In genomic region chr9:70503626-70504041, GRCm38 (mm10) we compare ENCODE assay signal across 7 mouse cellular contexts. TPM values are rescaled to one million over a fixed set of nuclear protein-coding genes. Genes with fewer than 3 reads are reported as not detected.
DNase-seq lines count a peak whose midpoint lies in the region; ATAC-seq lines count a peak whose summit lies in the region.

Gene Rnf111 (minus strand): TSS chr9:70503725.

- peak within 1 kb of the TSS; percentile 73 for H3K4me3 ChIP-seq in intestine, embryonic 16.5 days (ENCODE audit: low read length)
- H3K4me3 ChIP-seq in midbrain, embryonic 11.5 days (ENCODE audit: low read depth, low read length), result peak within 1 kb of the TSS; percentile 92

- no peaks in the 10 kb centered on the region for H3K36me3 ChIP-seq in intestine, embryonic 16.5 days (ENCODE audit: control insufficient read depth, insufficient read depth, low read length)
- no peaks in the 10 kb centered on the region for H3K36me3 ChIP-seq in midbrain, embryonic 11.5 days (ENCODE audit: control insufficient read depth, insufficient read depth, low read length)

- H3K27ac ChIP-seq in intestine, embryonic 16.5 days (ENCODE audit: low read length), result peak within 1 kb of the TSS; percentile 99
- H3K27ac ChIP-seq in midbrain, embryonic 11.5 days (ENCODE audit: low read depth, low read length), result peak within 1 kb of the TSS; percentile 98

- peak within 1 kb of the TSS; percentile 97 for H3K9ac ChIP-seq in intestine, embryonic 16.5 days (ENCODE audit: low read depth, low read length)
- H3K9ac ChIP-seq in midbrain, embryonic 11.5 days (ENCODE audit: low read length), result peak within 1 kb of the TSS; percentile 98

- under 1% methylated on average over 45 of the region's 45 CpGs for WGBS in intestine, embryonic 16.5 days
- under 1% methylated on average over 36 of the region's 45 CpGs for WGBS in midbrain, embryonic 11.5 days

- no peaks in the 10 kb centered on the region for H3K9me3 ChIP-seq in intestine, embryonic 16.5 days (ENCODE audit: control insufficient read depth, low read length)
- no peaks in the 10 kb centered on the region for H3K9me3 ChIP-seq in midbrain, embryonic 11.5 days (ENCODE audit: control insufficient read depth, low read length)

- DNase-seq in adrenal gland, adult 8-10 months, result peak; percentile 96
- peak; percentile 95 for DNase-seq in embryo, embryonic 9.5 days (ENCODE audit: extremely low spot score)
- DNase-seq in gastrocnemius, postnatal 4 days (ENCODE audit: low spot score in 2 of 2), result peak; percentile 97
- peak; percentile 97 to 98 for DNase-seq in left cerebral cortex, postnatal 36 days (ENCODE audit: low spot score in 2 of 2)
- DNase-seq in midbrain, embryonic 11.5 days (ENCODE audit: low spot score, missing footprints), result peak; percentile 99
- peak; percentile 98 for DNase-seq in skeletal muscle tissue, adult 2 months (ENCODE audit: low read depth, low spot score)

- intact Hi-C loops in left cerebral cortex, postnatal 36 days (cut with DNase I), result loop anchor here (1.0 to 2.0 kb wide), 2 partner anchors 39 to 153 kb away; partner anchors contain the start of genes Gm10642, Mindy2 and Sltm

- H3K4me2 ChIP-seq in intestine, embryonic 16.5 days (ENCODE audit: low read depth, low read length), result peak within 1 kb of the TSS; percentile 57
- peak within 1 kb of the TSS; percentile 63 for H3K4me2 ChIP-seq in midbrain, embryonic 11.5 days

- peaks cover 3% of the 10 kb centered on the region; the same call in 1 of the 2 replicates for H3K4me1 ChIP-seq in intestine, embryonic 16.5 days (ENCODE audit: control insufficient read depth, insufficient read depth, low read length)
- H3K4me1 ChIP-seq in midbrain, embryonic 11.5 days (ENCODE audit: control insufficient read depth, insufficient read depth, low read length), result peaks cover 5% of the 10 kb centered on the region

- no peaks in the 10 kb centered on the region for H3K27me3 ChIP-seq in intestine, embryonic 16.5 days (replicated peaks; ENCODE audit: control insufficient read depth, insufficient read depth, low read length)
- no peaks in the 10 kb centered on the region for H3K27me3 ChIP-seq in midbrain, embryonic 11.5 days (ENCODE audit: control insufficient read depth, insufficient read depth, low read length)

- ATAC-seq in intestine, embryonic 16.5 days, result peak; percentile 95
- peak; percentile 94 for ATAC-seq in midbrain, embryonic 11.5 days (ENCODE audit: low FRiP score)

RNA-seq across cellular contexts. Expression of gene Rnf111, which starts in this region (rescaled TPM):
- total RNA-seq in adrenal gland, adult 8-10 months (2022), result 10 to 100 TPM; 33.2 to 51.8 (median 38.6) TPM
- total RNA-seq in gastrocnemius, postnatal 4 days (2021), result 10 to 100 TPM; 24.7 to 26.6 TPM
- 17.7 and 18.9 TPM in 2 replicates for polyA plus RNA-seq in intestine, embryonic 16.5 days (2015; fragmentation: Nextera tagmentation; extraction: Ambion mirVana)
- 10 to 100 TPM; 36.0 to 45.7 TPM for total RNA-seq in left cerebral cortex, postnatal 36 days (2021)
- polyA plus RNA-seq in midbrain, embryonic 11.5 days (2014; fragmentation: Nextera tagmentation; extraction: Ambion mirVana), result 38.8 and 43.1 TPM in 2 replicates

Comparison
In these comparisons a context has a peak if more than half of its experiments do, and no peak if none do; other contexts are left out.
1. Peak in every context shown above with its lines: DNase-seq, ATAC-seq, H3K4me3 ChIP-seq and H3K27ac ChIP-seq.